Mouse (Mus musculus) heart, postnatal 0 days (tissue): ENCODE results near the gene Maea. TPM values are rescaled to one million over a fixed set of nuclear protein-coding genes. Genes with fewer than 3 reads are reported as not detected.

Experiments
- ATAC-seq: fragments of 200-750 bp; cut with Nextera tagmentation; 2 replicates; pipeline ENCODE4 v1.8.0; 2017; ENCODE audit warnings: low read depth, moderate number of reproducible peaks, moderate library complexity; ENCODE audit not compliant: insufficient read depth
- DNase-seq: peaks from one replicate; pipeline ENCODE4 v3.0.0-alpha.2; 2016; ENCODE audit warnings: low spot score
- H3K27ac ChIP-seq: fragments of 300-500 bp; sonication (generic); 2 replicates; pipeline ENCODE4 v1.5.1; 2014; ENCODE audit warnings: low read depth, mild to moderate bottlenecking
- H3K27me3 ChIP-seq: fragments of 300-500 bp; sonication (generic); 2 replicates; pipeline ENCODE4 v1.6.1; 2014; ENCODE audit warnings: low read length, mixed read lengths; ENCODE audit not compliant: control insufficient read depth, insufficient read depth
- H3K36me3 ChIP-seq: fragments of 300-500 bp; sonication (generic); replicated peaks from 2 replicates; pipeline ENCODE4 v1.6.1; 2014; ENCODE audit warnings: low read length, mixed read lengths; ENCODE audit not compliant: control insufficient read depth, insufficient read depth
- H3K4me1 ChIP-seq: fragments of 300-500 bp; sonication (generic); 2 replicates; pipeline ENCODE4 v1.6.1; 2014; ENCODE audit warnings: antibody characterized with exemption; ENCODE audit not compliant: control insufficient read depth, insufficient read depth
- H3K4me2 ChIP-seq: fragments of 300-500 bp; sonication (generic); 2 replicates; pipeline ENCODE4 v1.6.1; 2014; ENCODE audit warnings: low read depth, mild to moderate bottlenecking, low read length, moderate library complexity
- H3K4me3 ChIP-seq: fragments of 300-500 bp; sonication (generic); 2 replicates; pipeline ENCODE4 v1.5.1; 2014; ENCODE audit warnings: low read depth, low read length
- H3K9ac ChIP-seq: fragments of 300-500 bp; sonication (generic); replicated peaks from 2 replicates; pipeline ENCODE4 v1.6.1; 2014; ENCODE audit warnings: low read depth, low read length, mixed read lengths
- H3K9me3 ChIP-seq: fragments of 300-500 bp; sonication (generic); replicated peaks from 2 replicates; pipeline ENCODE4 v1.6.1; 2016; ENCODE audit warnings: low read length; ENCODE audit not compliant: control insufficient read depth
- CTCF ChIP-seq: IDR thresholded peaks from 2 replicates; pipeline ENCODE4 v1.5.1; 2016; ENCODE audit warnings: antibody characterized with exemption, control low read depth, low read depth
- EP300 ChIP-seq: IDR thresholded peaks from 2 replicates; pipeline ENCODE4 v1.6.1; 2016; ENCODE audit warnings: antibody characterized with exemption, low read depth
- WGBS: fragments of 180-500 bp; shearing (Covaris S2); extraction: QIAGEN DNeasy Blood & Tissue Kit; methylation state at CpG from one replicate; pipeline ENCODE4 v1.1.7; 2014; 5-methylcytosine and 5-hydroxymethylcytosine counted together
- polyA plus RNA-seq: library from polyadenylated mRNA; unstranded; fragments of >200 nt; fragmentation: Nextera tagmentation; extraction: Ambion mirVana; gene quantifications from 2 replicates; pipeline ENCODE4 v1.2.1, GENCODE M21; 2015
- total RNA-seq: library from RNA; depleted of rRNA; stranded (reverse); fragments of >200 nt; gene quantifications from 2 replicates; pipeline ENCODE4 v1.2.3, GENCODE M21; 2014; ENCODE audit warnings: low replicate concordance

Maea gene
- total and polyA plus RNA-seq, 2 experiments from 2014 or later = 127 to 168 TPM

DNA sequence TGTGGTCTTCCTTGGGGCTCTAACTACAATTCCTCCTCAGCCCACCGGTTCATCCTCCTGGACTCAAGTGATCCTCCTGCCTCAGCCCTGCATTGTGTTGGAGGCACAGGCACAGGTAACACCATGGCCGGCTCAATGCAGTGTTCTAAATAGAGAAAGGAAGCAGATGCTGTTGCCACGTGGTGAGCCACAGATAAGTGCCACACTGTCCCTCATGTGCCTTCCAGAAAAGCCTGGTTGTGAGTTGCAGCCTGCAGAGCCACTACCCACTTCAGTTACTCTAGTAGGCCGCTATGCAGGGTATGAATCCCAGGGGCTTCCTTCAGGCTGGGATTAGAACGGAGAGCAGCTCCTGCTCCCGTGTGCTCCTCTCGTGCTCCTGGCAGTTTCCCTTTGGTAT, 23.1 kb upstream of the Maea start:
- TF ChIP-seq EP300 = no peak
- TF ChIP-seq CTCF = no peak
- no peaks in the 10 kb centered on the region for H3K27me3 ChIP-seq
- no peak overlapping the region for H3K9ac ChIP-seq
- no peak overlapping the region for H3K27ac ChIP-seq
- H3K36me3 ChIP-seq = no peaks in the 10 kb centered on the region
- no peaks in the 10 kb centered on the region for H3K4me1 ChIP-seq
- ATAC-seq = no peak
- H3K4me2 ChIP-seq = no peak overlapping the region
- H3K4me3 ChIP-seq = no peak overlapping the region
- no peaks in the 10 kb centered on the region for H3K9me3 ChIP-seq
- no peak for DNase-seq
- 68% methylated on average over 7 of the region's 7 CpGs for WGBS

GRCm38 (mm10) chr5:33324491-33324890, 10.8 kb upstream of the Maea start:
- no peak for ATAC-seq
- H3K4me3 ChIP-seq = no peak overlapping the region
- DNase-seq = no peak
- no peak overlapping the region for H3K4me2 ChIP-seq
- H3K9ac ChIP-seq = no peak overlapping the region
- no peak overlapping the region for H3K27ac ChIP-seq
- 0 out of 2 replicates have a peak, but pooled peaks cover 4% of the 10 kb centered on the region for H3K9me3 ChIP-seq
- no peaks in the 10 kb centered on the region for H3K36me3 ChIP-seq
- WGBS = 52% methylated on average over 2 of the region's 2 CpGs
- H3K27me3 ChIP-seq = no peaks in the 10 kb centered on the region
- H3K4me1 ChIP-seq = no peaks in the 10 kb centered on the region
- TF ChIP-seq EP300 (no peak), CTCF (no peak)

GRCm38 (mm10) chr5:33334381-33335272, 682 bp upstream of the Maea start:
- Histone ChIP-seq H3K4me2 (peak overlapping the region; percentile 72), H3K9me3 (no peaks in the 10 kb centered on the region), H3K4me1 (peaks cover 20% of the 10 kb centered on the region), H3K27ac (peak overlapping the region; percentile 86), H3K27me3 (no peaks in the 10 kb centered on the region), H3K4me3 (peak overlapping the region; percentile 99), H3K9ac (peak overlapping the region; percentile 53), H3K36me3 (peaks cover 8% of the 10 kb centered on the region; the same call in 1 of the 2 replicates)
- DNase-seq = no peak
- no peak for ATAC-seq
- WGBS = 20% methylated on average over 18 of the region's 18 CpGs
- TF ChIP-seq EP300 (no peak), CTCF (no peak)

- WGBS = under 1% methylated on average over 28 of the region's 31 CpGs
- peak overlapping the region; percentile 99 for H3K4me3 ChIP-seq
- H3K9ac ChIP-seq = peak overlapping the region; percentile 98
- TF ChIP-seq CTCF = no peak
- no peak for TF ChIP-seq EP300
- H3K36me3 ChIP-seq = peaks cover 8% of the 10 kb centered on the region; the same call in 1 of the 2 replicates
- ATAC-seq = no peak; the same call in 1 of the 2 replicates
- H3K9me3 ChIP-seq = no peaks in the 10 kb centered on the region
- peak overlapping the region; percentile 78 for H3K4me2 ChIP-seq
- no peaks in the 10 kb centered on the region for H3K27me3 ChIP-seq
- H3K27ac ChIP-seq = peak overlapping the region; percentile 93
- peaks cover 27% of the 10 kb centered on the region for H3K4me1 ChIP-seq
- DNase-seq = no peak
Measured at GRCm38 (mm10) chr5:33335977-33336360, 660 bp downstream of the Maea start.

- Histone ChIP-seq H3K9me3 (no peaks in the 10 kb centered on the region), H3K4me2 (peak overlapping the region; percentile 78), H3K27me3 (no peaks in the 10 kb centered on the region), H3K4me3 (0 out of 2 replicates have a peak overlapping the region, but pooled peaks have one; percentile 99), H3K36me3 (peaks cover 8% of the 10 kb centered on the region; the same call in 1 of the 2 replicates), H3K27ac (peak overlapping the region; percentile 93), H3K9ac (0 out of 2 replicates have a peak overlapping the region, but pooled peaks have one; percentile 32), H3K4me1 (peaks cover 39% of the 10 kb centered on the region)
- 34% methylated on average over 8 of the region's 8 CpGs for WGBS
- DNase-seq (no peak), ATAC-seq (no peak)
- TF ChIP-seq CTCF (no peak), EP300 (no peak)
Measured at GRCm38 (mm10) chr5:33337206-33337605, 1.9 kb downstream of the Maea start.
